Mouse (Mus musculus) lung, postnatal 10 days (tissue): ENCODE measurements around the gene Gm37240.
A peak's percentile ranks its signal among the peaks of the same experiment; 100 is the strongest.
"Not testable (repeated sequence)": the region's sequence is repeated elsewhere in the genome, so short reads cannot be mapped to it uniquely, and the experiment has no call there.

ENCODE experiments used
- DNase-seq: peaks from one replicate; pipeline ENCODE4 v3.0.0; 2021

The Gm37240 gene

DNA sequence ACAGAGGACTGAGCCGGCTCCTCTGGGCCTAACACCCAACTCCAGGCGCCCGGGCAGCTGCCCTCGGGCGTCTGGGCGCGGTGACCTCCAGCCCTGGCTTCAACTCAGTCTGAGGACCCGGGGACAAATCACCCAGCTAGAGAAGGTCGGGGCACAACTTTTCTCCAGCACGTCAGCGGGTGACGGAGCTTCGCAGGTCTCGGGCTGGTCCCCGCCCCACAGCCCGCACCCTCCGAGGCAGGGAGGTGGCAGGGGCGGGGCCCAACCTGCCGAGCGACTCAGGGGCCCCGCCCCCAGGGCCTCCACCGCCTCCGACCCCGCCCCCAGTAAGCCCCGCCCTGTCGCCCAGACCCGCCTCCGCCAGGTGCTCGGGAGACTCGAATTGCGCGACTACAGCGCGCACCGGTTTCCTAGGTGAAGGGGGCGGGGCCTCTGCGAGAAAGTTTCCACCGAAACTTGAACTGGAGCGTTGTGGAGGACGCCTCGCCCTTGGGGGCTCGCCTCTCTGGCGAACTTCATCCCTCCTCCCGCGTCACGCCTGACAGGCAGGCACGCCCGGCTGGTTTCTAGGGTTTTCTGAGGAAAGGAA is at the start of gene Gm37240, which contains the start of gene Glt28d2:
Gm37240 (minus strand) TSS at position 280 of the 589 bp plus-strand sequence.
Glt28d2 (minus strand) TSS at position 278 of the 589 bp plus-strand sequence.
- DNase-seq, result peak; percentile 90

DNA sequence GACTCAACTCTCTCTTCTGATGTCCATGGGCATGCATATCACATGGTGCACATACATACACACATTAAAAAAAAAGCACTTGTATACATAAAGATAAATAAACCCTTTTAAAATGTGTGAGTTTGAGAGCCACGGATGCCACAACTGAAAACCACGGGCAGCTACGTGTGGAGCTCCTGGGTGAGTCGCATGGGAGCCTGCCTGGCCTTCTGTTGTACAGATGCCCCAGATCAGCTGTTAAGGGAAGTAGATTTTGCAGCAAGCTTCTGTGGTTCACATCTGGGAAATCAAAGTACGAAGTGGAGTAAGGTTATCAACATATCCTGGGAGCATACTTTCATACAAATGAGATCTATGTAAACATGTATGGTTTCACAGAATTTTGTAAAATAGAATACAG is 46.3 kb upstream of the Gm37240 start:
- no peak for DNase-seq

DNA sequence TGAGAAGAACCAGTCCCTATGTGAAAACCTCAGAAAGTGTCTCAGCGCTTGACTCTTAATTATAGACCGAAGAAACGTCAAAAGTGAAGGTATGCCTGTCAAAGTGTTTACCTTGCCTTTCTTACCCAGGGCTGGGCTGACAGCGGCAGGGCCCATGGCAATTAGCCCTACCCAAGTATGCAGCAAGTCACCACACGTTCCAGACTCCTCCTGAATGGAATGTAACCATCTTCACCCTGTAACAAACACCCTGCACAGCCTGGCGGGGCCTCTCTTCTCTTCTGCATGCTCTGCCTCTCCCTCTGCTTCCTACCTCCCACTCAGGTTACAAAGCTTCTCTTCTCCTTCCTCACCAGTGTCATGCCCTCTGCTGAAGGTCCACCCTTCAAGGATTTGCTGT is 44.5 kb upstream of the Gm37240 start:
- no peak for DNase-seq

DNA sequence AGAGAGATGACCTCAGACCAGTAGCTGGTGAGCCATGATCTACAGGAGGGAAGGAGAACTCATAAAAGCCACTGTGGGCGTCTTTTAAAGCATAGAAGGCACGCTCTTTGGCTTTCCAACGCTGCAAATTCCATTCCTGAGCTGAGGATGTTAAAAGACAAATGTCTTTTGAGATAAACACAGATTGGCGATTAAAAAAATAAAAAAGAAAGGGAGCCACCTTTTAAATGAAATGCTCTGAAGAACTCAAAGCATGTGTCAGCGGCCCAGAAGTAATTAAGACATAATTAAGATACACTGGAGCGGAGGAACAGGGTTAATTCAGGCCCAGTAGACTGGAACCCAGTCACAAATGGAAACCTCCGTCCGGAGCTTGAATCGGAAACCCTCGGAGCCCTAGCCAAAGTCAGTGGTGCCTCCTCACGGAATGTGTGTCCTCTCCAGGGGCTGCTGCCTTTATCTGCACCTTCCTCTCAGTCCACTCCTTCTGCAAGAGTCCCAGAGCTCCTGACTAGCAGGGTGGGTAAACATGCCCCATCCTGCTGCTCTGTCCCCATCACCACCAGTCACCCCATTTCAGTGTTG is 43.4 kb upstream of the Gm37240 start:
- DNase-seq, result no peak

DNA sequence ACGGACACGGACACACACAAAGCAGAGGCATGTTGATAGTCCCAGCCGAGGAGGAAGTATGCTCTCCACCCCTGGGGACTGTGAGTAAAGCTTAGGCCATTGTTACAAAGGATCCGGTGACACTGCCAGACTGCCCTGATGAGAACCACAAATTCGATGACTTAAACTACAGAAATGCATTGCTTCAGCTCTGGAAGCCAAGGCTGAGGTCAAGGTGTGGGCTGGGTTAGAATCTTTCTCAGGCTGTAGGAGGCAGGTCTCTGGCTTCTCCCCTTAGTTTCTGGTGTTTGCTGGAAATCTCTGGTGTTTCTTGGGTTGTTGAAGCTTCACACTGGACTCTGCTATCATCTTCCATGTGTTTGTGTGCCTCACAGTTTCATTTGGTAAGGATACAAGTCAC is 42.4 kb upstream of the Gm37240 start:
- no peak for DNase-seq

DNA sequence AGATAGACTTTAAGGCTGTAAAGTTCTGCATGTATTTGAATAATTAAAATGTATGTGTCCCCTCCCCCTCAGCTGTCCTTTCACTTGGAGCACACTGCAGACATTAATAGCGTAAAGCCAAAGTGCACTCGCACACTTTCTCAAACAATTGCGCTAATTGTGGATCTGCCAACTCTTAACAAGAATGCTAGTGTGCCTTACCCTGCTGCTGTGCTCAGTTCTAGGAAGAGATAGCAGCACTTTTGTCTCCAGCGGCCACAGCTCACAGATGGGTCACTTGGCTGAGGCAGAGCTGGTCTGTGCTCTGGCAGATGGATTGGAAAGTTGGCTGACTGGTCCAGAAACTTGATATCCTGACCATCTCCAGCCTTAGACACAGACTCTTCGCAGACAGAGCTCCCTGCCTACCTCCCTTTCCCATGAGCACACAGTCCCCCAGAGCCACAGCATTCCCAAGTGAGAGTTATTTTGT is 40.9 kb upstream of the Gm37240 start:
- no peak for DNase-seq

DNA sequence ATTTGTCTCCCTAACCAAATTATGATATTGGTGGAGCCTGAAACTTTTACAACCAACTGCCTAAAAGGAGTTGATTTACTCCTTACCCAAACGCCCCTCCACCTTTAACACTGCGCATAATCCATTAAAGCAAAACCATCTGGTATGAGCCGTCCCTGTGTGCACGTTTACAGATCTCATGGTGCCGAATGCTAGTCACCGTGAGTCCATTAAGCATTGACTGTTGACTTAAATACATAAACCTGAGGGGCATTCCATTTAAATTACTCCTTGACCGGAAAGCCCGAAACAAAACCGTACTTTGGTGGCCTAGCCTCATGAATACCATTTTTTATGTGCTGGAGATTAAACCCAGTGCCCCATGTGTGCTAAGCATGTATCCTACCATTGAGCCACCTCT is 40.0 kb upstream of the Gm37240 start:
- no peak for DNase-seq

DNA sequence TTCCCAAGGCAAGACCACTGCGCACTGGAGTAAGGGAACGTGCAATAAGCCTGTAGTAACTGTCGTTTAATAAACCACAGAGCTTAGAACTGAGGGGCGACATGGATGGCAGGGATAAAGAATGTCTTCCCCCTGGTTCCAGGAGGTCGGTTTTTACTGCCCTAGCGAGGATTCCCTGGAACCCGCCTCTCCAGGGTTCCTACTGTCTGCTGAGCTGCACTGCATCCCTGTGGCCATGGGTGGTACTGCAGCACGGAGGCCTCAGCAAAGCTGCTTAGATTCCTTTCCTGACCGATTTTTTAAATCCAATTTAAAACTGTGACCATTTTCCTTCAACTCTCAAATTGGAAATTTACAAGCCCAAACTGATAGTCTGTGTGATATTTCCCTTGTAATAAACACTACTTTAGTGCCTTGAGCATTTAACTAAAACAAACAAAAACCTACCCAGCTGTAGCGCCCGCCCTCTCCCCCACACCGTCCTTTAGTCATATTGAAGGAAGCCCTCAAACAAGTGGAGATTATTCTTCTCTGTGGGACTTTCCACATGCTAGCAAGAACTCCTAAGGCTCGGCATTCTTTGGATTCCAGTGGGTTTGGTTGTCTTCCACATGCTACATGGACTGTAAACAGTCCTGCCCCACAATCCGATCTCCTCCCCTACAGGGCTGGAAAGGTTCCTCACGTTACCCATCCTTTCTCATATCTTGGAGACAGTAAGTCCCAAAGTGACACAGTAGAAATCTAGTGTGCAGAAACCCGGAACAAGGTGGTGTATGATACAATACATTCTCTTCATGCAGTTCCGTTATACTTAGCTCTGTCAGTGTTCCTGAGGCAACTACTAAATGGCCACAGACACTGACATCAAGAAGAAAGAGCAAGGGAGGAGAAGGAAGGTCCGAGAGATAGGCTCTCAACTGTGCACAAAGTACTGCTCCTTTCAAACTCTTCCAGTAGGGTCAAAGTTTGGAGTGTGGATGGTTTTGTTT is 36.9 kb upstream of the Gm37240 start:
- peak; percentile 89 for DNase-seq

DNA sequence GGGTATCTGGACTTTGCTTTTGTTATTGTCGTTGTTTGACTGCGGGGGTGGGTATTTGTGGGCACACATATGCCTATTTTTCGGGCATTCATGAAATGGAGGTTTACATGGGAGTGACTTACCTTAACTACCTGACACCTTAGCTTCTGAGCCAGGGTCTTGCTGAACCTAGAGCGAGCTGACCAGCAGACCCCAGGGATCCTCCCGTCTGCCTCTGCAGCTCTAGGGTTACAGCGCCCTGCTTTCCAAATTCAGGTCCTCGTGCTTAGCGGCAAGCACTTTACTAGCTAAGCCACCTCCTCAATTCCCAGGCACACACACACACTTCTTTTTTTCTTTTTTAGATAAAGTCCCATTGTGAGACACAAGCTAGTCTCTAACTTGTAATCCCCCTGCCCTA is 36.0 kb upstream of the Gm37240 start:
- DNase-seq, result no peak

DNA sequence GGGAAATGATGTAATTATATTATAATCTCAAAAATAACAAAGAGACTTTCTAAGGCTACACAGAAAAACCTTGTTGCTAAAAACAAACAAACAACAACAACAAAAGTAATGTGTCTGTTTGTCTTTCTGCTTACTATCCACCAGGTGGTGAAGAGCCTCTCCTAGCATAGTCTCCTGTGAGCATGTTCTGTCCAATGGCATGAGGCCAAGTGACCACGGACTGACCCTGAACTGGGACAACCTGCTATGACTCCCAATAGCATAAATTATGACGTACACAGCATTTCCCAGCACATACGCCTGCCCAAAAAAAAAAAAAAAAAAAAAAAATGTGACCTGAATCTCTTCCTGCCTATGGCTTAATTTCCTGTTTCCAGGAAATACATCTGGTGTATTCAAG is 35.0 kb upstream of the Gm37240 start:
- DNase-seq, result peak; percentile 80

DNA sequence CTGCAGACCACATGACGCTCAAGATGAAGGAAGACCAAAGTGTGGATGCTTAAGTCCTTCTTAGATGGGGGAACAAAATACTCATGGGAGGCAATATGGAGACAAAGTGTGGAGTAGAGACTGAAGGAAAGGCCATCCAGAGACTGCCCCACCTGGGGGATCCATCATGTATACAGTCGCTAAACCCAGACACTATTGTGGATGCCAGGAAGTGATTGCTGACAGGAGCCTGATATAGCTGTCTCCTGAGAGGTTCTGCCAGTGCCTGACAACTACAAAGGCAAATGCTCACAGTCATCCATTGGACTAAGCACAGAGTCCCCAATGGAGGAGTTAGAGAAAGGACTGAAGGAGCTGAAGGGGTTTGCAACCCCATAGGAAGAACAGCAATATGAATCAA is 33.4 kb upstream of the Gm37240 start:
- DNase-seq, result not testable (repeated sequence)

DNA sequence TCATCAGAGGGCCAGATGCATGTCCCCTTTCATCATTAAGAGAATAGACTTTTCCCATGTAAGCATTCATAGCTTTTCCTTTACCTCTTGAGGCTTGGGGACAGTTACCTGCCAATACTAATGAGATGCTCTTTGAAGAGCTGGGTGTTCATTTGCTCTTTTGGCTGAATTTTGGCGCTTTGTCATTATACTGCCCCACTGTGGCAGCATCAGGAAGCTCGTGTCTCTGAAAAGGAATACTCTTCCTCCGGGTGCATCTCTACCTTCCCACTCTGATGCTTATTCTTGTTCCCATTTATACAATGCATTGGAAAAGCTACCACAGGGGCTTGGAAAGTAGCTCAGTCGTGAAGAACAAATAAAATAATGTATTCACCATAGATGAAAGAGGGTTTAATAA is 30.3 kb upstream of the Gm37240 start:
- DNase-seq, result peak; percentile 39

DNA sequence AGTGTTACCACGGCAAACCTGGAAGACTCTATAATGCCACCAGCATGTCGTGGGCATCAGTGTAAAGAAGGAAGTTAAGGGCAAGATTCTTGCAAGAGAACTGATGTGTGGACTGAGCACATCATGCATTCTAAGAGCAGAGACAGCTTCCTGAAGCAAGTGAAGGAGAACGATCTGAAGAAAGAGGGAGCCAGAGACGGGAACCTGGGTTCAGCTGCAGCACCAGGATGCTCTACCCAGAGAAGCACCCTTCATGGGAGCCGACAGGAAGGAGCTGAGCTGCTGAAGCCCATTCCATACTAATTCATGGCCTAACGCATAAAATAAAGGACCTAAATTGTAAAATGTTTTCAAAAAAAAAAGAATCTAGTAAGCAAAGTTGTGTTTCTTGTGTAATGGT is 27.5 kb upstream of the Gm37240 start:
- DNase-seq, result no peak

DNA sequence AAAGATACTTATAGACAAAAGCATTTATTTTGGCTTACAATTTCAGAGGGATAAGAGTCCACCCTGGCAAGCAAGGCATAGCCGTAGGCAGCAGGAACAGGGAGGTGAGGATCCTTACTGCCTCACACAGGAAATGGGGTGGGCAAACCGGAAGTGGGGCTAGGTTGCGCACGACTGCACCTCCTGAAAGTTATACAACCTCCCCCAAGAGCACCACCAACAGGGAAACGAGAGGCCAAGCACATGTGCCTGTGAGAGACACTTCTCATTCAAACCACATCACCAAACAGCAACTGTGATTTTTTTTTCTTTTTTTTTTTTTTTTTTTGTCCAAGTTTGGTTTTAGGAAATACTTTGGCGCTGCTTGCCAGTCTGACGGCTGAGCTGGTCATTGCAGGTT is 19.8 kb upstream of the Gm37240 start:
- DNase-seq, result no peak

DNA sequence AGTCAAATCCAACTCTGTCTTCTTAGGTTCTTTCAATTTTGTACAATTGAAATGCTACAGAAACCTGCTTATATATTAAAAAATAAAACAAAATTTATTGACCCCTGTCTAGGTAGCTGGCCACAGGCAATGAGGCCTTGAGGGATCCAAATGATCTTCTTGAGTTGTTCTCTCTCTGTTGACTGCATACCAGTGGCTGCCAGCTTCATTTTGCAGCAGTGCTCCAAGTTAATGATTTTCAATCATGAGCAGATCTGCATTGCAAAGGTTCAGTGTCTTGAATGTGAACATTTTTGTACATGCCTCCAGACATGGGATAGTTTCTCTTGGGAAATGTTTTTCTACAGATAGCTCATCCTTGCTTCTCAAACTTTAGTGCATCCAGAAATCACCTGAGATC is 17.1 kb upstream of the Gm37240 start:
- DNase-seq, result no peak

DNA sequence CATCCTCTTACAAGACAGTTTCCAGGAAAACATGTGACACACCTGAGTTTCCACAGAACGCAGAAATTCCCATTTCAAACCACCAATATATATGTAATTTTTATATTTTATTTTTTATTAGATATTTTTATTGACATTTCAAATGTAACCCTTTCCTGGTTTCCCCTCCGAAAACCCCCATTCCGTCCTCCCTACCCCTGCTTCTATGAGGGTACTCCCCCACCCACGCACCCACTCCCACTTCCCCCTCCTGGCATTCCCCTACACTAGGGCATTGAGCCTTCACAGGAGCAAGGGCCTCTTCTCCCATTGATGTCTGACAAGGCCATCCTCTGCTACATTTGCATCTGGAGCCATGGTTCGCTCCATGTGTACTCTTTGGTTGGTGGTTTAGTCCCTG is 7.7 kb upstream of the Gm37240 start:
- DNase-seq, result no peak

DNA sequence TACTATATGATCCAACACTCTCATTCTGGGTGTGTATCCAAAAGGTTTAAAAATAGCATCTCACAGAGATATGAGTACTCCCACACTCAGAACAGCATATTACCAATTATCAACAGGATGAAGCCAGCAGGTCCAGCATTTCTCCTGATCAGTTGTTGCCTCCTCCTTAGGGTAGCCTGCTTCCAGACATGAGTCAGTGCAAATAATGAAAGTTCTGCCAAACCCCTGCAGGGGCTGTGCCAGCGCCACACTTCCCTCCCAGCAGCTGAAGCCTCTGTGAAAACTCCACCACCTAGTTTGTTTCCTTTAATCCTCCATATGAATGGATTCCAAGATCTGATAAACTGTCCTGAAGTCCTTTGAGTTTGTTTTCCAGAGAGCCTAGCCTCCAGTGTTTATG is 4.3 kb upstream of the Gm37240 start:
- no peak for DNase-seq

DNA sequence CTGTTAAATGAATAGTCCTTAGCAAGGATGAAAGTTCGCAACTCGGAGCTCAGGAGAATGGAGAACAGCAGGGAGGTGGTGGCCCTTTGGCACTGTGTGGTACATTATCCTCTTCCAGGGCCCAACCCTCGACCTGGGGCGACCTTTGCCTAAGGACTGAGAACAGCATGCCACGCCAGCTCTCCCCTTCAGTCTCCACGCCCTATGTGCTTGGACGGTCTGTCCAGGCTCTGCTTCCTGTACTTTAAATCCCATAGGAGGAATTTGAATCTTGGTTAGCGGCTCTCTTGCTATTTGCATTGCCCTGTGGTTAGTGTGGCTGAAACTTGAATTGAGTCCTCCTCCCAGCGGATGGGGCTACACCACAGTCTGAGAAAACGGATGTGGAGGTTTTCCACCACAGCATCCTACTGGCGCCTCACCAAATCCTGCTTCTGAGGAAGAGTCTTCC is 928 bp upstream of the Gm37240 start:
- peak; percentile 61 for DNase-seq

DNA sequence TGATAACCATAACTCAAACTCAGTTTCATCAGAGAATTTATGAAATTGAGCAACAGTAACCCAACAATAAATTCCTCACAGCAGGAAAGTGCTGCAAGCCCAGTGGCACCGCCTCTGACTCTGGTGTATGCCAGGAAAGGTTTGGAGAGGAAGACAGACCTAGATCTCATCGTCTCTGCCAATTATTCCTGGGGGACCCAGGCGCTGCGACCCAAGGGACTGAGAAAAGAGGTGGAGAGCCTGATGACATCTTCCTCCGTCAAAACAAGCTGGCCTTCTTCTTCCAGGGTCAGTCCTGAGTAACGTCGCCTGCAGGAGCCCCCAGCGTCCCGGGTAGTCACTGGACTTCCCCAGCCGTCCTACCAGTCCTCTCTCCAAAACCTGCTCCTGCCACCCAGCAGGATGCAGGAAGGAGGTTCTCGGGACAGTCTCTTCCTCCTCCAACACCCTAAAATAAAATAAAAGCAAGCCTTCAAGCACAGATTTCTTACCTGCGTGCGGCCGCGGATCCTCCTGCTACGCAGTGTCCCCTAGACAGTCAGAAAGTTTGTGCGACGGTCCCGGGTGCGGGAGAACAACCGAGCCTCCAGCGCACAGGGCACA is 581 bp downstream of the Gm37240 start:
- peak; percentile 28 for DNase-seq

DNA sequence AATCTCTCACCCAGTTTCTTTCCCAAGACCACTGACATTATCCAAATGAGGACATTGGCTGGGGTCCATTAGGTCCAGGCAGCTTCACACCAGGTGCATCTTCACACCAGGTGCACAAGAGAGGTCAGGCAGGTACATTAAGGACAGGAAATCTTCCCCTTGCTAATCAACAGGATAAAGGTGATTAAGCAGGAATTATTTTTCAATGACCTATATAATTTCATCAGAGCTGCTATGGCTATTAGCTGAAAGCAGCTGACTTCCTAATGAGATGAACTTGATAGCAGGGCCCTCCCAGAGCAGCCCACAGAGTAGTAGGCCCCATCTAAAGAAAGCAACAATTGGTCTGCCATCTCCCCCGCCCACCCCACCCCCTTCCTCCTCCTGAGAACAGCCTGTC is 1.4 kb downstream of the Gm37240 start:
- no peak for DNase-seq

DNA sequence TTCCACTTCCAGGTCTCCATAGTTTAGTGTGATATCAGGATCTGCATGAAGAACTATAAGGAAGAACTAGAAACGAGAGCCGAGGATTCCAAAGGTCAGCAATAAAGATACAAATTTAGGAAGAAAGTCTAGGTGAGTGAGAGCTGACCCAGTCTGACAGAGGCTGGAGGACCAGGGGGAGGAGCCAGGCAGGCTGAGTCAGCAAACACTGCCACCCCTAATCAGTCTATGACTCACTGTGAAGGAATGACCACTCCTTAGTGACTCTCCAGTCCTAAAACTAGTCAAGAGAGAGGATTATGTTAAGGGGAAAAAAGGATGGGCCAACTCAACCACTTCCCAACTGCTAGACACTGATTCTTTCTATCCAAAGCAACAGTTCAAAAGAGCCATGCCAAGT is 6.6 kb downstream of the Gm37240 start:
- peak; percentile 64 for DNase-seq

DNA sequence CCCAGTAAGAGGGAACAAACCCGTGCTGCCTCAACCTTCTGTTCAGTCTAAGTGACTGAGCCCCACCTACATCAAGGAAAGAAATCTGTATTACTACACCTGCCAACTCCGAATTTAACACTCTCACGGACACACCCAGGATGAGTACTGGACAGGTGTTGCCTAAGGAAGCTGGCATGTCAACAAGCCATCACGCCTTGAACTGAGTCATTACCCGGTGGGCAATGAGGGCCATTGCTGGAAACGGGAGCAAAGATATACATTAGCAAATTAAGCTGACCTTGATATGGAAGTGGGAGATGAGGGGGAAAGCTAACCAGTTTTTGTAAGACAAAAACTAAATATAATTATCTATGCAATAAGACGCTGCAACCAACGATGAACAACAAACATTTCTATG is 7.2 kb downstream of the Gm37240 start:
- no peak for DNase-seq

DNA sequence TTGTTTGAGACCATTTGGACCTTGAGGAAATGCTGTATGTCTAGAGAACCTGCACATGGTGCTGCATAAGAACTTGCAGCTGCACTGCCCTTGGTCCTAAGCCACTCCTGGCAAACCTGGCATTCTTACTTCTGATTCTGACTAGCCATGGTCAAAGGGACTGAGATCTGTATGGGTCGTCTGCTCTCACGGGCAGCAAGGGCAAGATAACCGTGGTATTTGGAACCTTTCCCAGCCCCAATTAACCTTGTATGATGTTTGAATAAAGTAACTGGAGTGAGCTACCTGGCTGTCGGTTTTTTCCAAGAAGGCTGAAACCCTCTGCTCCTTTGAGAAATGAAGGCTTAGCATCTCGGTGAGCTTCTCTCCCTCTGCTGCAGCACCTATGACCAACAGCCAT is 8.4 kb downstream of the Gm37240 start:
- DNase-seq, result peak; percentile 18
